Mouse (Mus musculus): ENCODE data around the gene Calb2.

Calb2 gene

GRCm38 (mm10) chr8:110168046-110168445 lies at the start of gene Calb2:
Gene Calb2, minus strand, starts transcription at chr8:110168210.
- DNase-seq, result peak; percentile 61

- DNase-seq, result peak; percentile 97
Observed at GRCm38 (mm10) chr8:110217681-110218131, 49.7 kb upstream of the Calb2 start.

- no peak for DNase-seq
Observed at GRCm38 (mm10) chr8:110217198-110217597, 49.2 kb upstream of the Calb2 start.

- DNase-seq, result no peak
Observed at GRCm38 (mm10) chr8:110216253-110216652, 48.2 kb upstream of the Calb2 start.

- no peak for DNase-seq
Observed at GRCm38 (mm10) chr8:110215365-110215764, 47.4 kb upstream of the Calb2 start, which contains the start of gene Cmtr2. Gene Cmtr2, plus strand, starts transcription at chr8:110215665.

- no peak for DNase-seq
Observed at GRCm38 (mm10) chr8:110201806-110202205, 33.8 kb upstream of the Calb2 start.

GRCm38 (mm10) chr8:110196678-110197077 lies 28.7 kb upstream of the Calb2 start:
- DNase-seq, result peak; percentile 52

GRCm38 (mm10) chr8:110188961-110189750 lies 21.1 kb upstream of the Calb2 start:
- DNase-seq, result no peak

GRCm38 (mm10) chr8:110185538-110185937 lies 17.5 kb upstream of the Calb2 start:
- DNase-seq, result no peak

GRCm38 (mm10) chr8:110183748-110184147 lies 15.7 kb upstream of the Calb2 start:
- no peak for DNase-seq

- no peak for DNase-seq
Observed at GRCm38 (mm10) chr8:110182735-110183367, 14.8 kb upstream of the Calb2 start.

- no peak for DNase-seq
Observed at GRCm38 (mm10) chr8:110177359-110178155, 9.5 kb upstream of the Calb2 start.

GRCm38 (mm10) chr8:110174826-110175225 lies 6.8 kb upstream of the Calb2 start:
- no peak for DNase-seq

GRCm38 (mm10) chr8:110172161-110172560 lies 4.2 kb upstream of the Calb2 start:
- DNase-seq, result no peak

- no peak for DNase-seq
Observed at GRCm38 (mm10) chr8:110166270-110166669, 1.7 kb downstream of the Calb2 start.

- DNase-seq, result no peak
Observed at GRCm38 (mm10) chr8:110162007-110162406, 6.0 kb downstream of the Calb2 start.

GRCm38 (mm10) chr8:110152951-110153350 lies 15.1 kb downstream of the Calb2 start:
- DNase-seq, result no peak

- peak; percentile 38 for DNase-seq
Observed at GRCm38 (mm10) chr8:110145538-110145937, 22.5 kb downstream of the Calb2 start.

- DNase-seq, result no peak
Observed at GRCm38 (mm10) chr8:110140770-110141169, 27.2 kb downstream of the Calb2 start.

- no peak for DNase-seq
Observed at GRCm38 (mm10) chr8:110140156-110140555, 27.9 kb downstream of the Calb2 start.

- DNase-seq, result no peak
Observed at GRCm38 (mm10) chr8:110135515-110135914, 32.5 kb downstream of the Calb2 start.

GRCm38 (mm10) chr8:110134236-110134635 lies 33.8 kb downstream of the Calb2 start:
- no peak for DNase-seq

GRCm38 (mm10) chr8:110130537-110130936 lies 37.5 kb downstream of the Calb2 start:
- peak; percentile 73 for DNase-seq
